Mouse (Mus musculus) liver, postnatal 0 days (tissue): ENCODE measurements at regions not wholly inside any gene's neighbourhood (a gene's known extent, or its start where the extent isn't known, plus 50 kb on each side); places are given as distances from the start of the nearest gene placed in this dataset.

ENCODE experiments used
- CTCF ChIP-seq: sonication (generic); IDR thresholded peaks from 2 replicates; pipeline ENCODE4 v1.5.1; 2016; ENCODE audit warnings: antibody characterized with exemption, low read depth
- EP300 ChIP-seq: IDR thresholded peaks from 2 replicates; pipeline ENCODE4 v1.6.1; 2016; ENCODE audit warnings: antibody characterized with exemption, low read depth, mild to moderate bottlenecking

GRCm38 (mm10) chr6:117308636-117309035, 140.3 kb downstream of the Cxcl12 start:
- no peak for TF ChIP-seq CTCF
- no peak for TF ChIP-seq EP300
